Mouse (Mus musculus): Measurements from ENCODE around the gene Olfr202.
"Not testable (repeated sequence)": the region's sequence is repeated elsewhere in the genome, so short reads cannot be mapped to it uniquely, and the experiment has no call there.

GRCm38 (mm10) chr16:59287576-59287975, 983 bp upstream of the Olfr202 start:
- TF ChIP-seq POLR2A (IDR thresholded peaks at IDR 0.05; ENCODE audit: control insufficient read depth, low read depth, low read length); CTCF (IDR thresholded peaks at IDR 0.05; ENCODE audit: control insufficient read depth, insufficient read depth, insufficient replicate concordance, low read depth, low read length): not testable (repeated sequence)

Measured in testis, adult 2 months (tissue).